Mouse (Mus musculus): ENCODE results near the gene Tlr5.

The Tlr5 gene

DNA sequence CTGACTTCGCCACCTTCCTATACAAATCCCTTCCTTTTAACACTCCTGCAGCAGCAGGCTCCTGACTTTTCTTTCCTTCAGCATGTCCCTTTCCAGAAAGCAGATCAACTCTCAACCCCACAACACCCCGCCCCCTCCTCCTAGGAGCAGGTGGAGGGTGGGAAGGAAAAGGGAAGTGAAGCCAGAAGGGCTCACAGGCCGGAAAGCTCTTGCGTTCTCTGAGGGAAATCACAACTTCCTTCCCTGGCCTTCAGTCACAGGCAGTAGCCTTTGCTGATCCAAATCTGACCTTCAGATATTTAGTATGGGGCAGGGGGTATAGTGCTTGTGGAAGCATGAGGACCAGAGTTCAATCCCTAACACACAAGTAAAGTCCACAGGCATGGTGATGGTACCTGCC is 921 bp upstream of the Tlr5 start:
- DNase-seq (ENCODE audit: low read depth, low spot score), result no peak

- DNase-seq (ENCODE audit: low read depth, low spot score), result no peak
Measured at GRCm38 (mm10) chr1:182955047-182955620, 546 bp downstream of the Tlr5 start.

- DNase-seq (ENCODE audit: low read depth, low spot score), result no peak
Measured at GRCm38 (mm10) chr1:182956186-182956960, 1.8 kb downstream of the Tlr5 start.

DNA sequence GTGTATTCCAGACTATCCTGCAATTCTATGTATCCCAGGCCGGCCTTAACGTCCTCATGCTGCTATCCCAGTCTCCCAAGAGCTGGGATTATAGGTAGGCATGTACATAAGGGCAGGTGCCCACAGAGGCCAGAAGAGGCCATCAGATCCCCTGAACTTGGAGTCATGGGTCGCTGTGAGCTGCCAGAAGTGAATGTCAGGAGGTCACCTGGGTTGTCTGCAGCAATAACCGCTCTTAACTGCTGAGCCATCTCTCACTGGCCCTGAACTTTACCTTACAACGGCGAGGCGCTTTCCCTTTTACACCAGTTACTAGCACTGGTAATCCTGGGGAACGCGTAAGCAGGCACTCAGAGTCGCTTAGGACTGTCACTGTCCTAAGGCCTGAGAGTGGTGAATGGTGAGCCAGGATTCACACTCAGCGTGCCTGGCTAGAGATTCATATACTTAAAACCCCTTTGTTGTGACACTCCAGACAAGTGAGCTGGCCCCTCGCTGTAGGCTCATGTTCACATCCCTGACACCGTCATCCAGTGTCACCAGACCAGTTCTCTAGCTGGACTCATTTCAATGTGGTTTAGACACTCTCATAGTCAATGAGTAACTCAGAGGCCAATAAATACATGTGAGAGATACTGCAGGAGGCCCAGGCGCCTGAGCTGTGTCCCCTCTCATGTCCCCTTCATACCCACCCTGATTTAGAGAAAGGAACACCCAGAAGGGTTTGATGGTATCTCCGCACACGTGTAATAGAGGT is 2.6 kb downstream of the Tlr5 start:
- DNase-seq (ENCODE audit: low read depth, low spot score), result no peak

GRCm38 (mm10) chr1:182957826-182958544 is 3.4 kb downstream of the Tlr5 start:
- DNase-seq (ENCODE audit: low read depth, low spot score), result no peak

GRCm38 (mm10) chr1:182958824-182959223 is 4.2 kb downstream of the Tlr5 start:
- DNase-seq (ENCODE audit: low read depth, low spot score), result no peak

DNA sequence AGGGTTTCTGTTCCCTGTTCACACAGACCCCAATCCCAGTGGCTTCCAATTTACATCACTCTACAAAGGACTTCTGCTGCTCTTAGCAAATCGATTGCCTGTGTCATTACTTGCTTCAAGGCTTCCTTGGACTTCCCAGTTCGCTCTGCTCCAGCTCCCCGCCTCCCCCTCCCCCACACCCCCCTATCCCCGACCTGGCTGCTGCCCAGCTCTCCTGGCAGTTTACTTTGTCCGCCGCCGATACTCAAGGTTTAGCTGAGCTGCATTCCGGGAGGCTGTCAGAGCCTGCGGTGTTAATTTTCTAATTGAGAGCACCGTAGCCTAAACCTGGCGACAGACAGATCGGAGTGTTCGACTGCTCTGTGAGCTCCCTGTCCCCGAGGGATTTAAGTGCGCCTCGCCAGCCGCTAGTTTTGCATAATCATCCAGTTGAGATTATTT is 4.7 kb downstream of the Tlr5 start:
- DNase-seq (ENCODE audit: low read depth, low spot score), result no peak

DNA sequence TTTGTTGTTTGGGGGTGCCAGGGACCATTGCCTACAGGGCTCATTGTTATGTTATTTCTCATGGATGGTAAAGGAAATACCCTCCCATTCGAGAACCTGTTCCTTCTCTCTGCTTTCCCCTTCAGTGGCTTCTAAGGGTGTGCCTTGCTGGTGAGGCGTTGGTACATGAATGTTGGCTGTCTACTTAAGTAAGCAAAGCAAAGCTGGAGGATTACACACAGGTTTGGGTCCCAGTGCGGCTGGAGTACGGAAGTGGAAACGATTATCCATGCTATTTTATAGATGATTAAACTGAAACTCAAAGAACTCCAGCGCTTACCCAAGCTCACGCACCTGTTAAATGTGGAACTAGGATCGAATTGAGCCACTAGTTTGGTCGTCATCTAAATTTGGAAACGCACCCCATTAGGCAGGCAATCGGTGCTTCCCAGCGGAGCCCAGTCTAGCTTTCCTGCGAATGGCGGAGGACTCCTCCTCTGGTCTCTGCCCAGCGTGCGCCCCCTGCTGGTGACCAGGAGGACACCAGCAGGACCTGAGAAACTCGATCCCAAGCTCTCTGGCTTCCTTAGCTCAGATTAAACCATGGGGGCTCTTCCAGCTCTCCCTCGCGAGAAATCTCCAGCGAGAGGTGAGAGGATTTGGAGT is 5.3 kb downstream of the Tlr5 start:
- peak; percentile 54 for DNase-seq (ENCODE audit: low read depth, low spot score)

GRCm38 (mm10) chr1:182961076-182961475 is 6.5 kb downstream of the Tlr5 start:
- DNase-seq (ENCODE audit: low read depth, low spot score), result no peak

DNA sequence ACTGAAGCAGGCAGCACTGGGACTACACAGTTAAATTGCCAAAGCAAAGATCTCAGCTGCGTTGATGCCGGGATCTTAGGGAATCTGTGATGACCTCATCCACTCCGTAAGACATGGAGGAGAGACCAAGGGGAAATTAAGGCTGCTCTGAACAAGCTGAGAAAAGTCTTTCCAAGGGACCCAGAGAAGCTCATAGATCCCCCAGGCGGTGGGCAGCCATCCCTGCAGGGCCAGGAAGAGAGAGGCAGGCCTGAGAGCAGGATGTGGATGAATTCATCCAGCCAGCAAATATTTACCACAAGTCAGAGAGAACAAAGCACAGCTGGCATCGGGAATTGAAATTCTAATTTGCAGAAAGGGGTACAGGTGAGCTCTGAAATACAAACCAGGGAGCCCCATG is 8.7 kb downstream of the Tlr5 start:
- no peak for DNase-seq (ENCODE audit: low read depth, low spot score)

- no peak for DNase-seq (ENCODE audit: low read depth, low spot score)
Measured at GRCm38 (mm10) chr1:182964855-182965466, 10.4 kb downstream of the Tlr5 start.

- DNase-seq (ENCODE audit: low read depth, low spot score), result no peak
Measured at GRCm38 (mm10) chr1:182968732-182969131, 14.1 kb downstream of the Tlr5 start.

DNA sequence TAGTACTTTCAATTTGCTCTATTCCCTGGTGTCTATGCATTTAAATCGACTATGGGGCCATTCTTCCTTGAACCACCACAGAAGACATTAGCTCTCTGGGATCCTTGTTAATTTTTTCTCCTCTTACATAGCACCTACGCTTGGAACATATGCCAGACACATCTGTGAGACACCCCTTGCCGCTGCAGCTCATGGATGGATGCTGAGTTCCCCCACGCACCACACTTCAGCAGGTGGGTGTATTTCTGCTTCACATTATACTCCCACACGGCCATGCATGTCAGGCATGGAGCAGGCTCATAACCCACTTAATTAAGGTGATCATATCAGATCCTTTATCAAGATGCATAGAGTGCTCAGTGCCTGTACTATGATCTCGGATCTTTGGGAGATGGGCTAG is 17.7 kb downstream of the Tlr5 start:
- no peak for DNase-seq (ENCODE audit: low read depth, low spot score)

GRCm38 (mm10) chr1:182974826-182975225 is 20.2 kb downstream of the Tlr5 start:
- DNase-seq (ENCODE audit: low read depth, low spot score), result no peak

GRCm38 (mm10) chr1:182980702-182981101 is 26.1 kb downstream of the Tlr5 start:
- no peak for DNase-seq (ENCODE audit: low read depth, low spot score)

- peak; percentile 74 for DNase-seq (ENCODE audit: low read depth, low spot score)
Measured at GRCm38 (mm10) chr1:182982995-182983394, 28.4 kb downstream of the Tlr5 start.

- no peak for DNase-seq (ENCODE audit: low read depth, low spot score)
Measured at GRCm38 (mm10) chr1:182983496-182984127, 29.0 kb downstream of the Tlr5 start.

DNA sequence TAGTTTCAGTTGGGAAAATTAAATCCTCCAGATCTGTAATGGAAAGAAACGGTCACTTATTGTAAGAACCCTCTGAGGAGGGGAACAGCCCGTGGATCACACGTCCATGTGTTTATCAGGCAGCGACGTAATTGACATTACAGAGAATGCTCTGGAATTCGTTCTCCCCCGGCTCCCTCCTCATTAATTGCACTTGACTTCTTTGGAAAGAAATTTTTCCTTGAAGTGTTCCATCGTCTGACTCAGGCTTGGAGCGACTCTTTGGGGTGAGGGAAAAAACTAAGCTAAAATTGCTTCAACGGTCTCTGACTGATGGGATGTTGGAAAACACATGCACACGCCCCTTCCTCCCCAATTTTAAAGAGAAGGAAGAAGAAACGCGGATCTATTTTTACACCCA is 31.7 kb downstream of the Tlr5 start:
- DNase-seq (ENCODE audit: low read depth, low spot score), result no peak

- DNase-seq (ENCODE audit: low read depth, low spot score), result no peak
Measured at GRCm38 (mm10) chr1:182986750-182987149, 32.2 kb downstream of the Tlr5 start.

DNA sequence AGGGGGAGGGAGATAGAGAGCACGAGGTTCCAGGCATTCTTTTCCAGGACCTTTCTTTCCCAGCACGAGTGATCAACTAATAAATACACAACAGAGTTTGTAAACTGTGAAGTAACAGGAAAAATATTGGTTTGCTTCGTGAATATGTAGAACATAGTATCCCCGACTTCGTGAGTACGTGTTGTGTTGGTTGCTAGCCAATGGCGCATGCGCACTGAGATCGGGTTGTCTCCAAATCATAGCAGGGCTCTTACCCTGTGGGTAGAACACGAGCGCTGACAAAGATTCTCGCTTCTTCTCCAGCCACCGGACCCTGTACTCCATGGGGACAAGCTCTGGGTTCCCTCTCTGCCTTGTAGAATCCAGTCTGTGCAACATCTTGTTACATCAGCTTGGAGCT is 33.2 kb downstream of the Tlr5 start:
- no peak for DNase-seq (ENCODE audit: low read depth, low spot score)

DNA sequence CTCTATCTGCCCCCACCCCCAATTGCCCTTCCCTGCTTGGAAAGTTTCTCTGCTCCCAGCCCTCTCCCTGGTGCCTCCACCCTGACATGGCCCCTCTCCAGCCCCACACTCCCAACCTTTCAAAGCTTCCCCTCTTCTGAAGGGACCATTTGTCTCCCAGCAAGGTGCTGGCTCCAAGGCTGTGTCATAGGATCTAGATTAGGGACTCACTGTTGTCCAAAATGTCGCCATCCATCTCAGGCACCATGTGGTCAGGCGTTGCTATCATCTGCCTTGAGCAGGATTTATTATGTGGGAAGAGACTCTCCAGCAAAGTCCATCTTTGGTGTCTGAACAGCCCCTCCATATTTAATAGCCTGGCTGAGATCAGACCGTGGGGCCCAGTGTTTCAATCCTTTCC is 34.1 kb downstream of the Tlr5 start:
- DNase-seq (ENCODE audit: low read depth, low spot score), result no peak
